Mouse (Mus musculus): ENCODE measurements around the gene Agmat. TPM values are rescaled to one million over a fixed set of nuclear protein-coding genes. Genes with fewer than 3 reads are reported as not detected.

Agmat gene
- polyA plus RNA-seq, 2 experiments: 0.21 TPM; not detected in 1

GRCm38 (mm10) chr4:141742381-141742780, 4.1 kb upstream of the Agmat start:
- no peak overlapping the region for H3K4me3 ChIP-seq (replicated peaks; ENCODE audit: low read length)
- H3K4me1 ChIP-seq (ENCODE audit: control insufficient read depth, insufficient read depth, low read length): no peaks in the 10 kb centered on the region
- no peak overlapping the region for H3K9ac ChIP-seq (ENCODE audit: low read depth, low read length, severe bottlenecking)

GRCm38 (mm10) chr4:141749557-141749956, 3.1 kb downstream of the Agmat start:
- H3K9me3 ChIP-seq (ENCODE audit: control insufficient read depth, low read length): no peaks in the 10 kb centered on the region
- ATAC-seq (ENCODE audit: low FRiP score, low read depth): no peak
- H3K27me3 ChIP-seq (ENCODE audit: control insufficient read depth, insufficient read depth, low read length): no peaks in the 10 kb centered on the region

More at GRCm38 (mm10) chr4:141742381-141742780, 4.1 kb upstream of the Agmat start:
- no peaks in the 10 kb centered on the region for H3K36me3 ChIP-seq (ENCODE audit: control insufficient read depth, insufficient read depth, low read length)
- H3K4me2 ChIP-seq (replicated peaks; ENCODE audit: low read depth, low read length, severe bottlenecking): no peak overlapping the region
- TF ChIP-seq POLR2A (IDR thresholded peaks at IDR 0.05; ENCODE audit: borderline replicate concordance, extremely low read depth, insufficient read depth, insufficient read length): no peak
- DNase-seq (ENCODE audit: low spot score) (no peak), ATAC-seq (ENCODE audit: low FRiP score, low read depth) (no peak)
- WGBS: 89% methylated on average over 4 of the region's 4 CpGs
- no peaks in the 10 kb centered on the region for H3K9me3 ChIP-seq (ENCODE audit: control insufficient read depth, low read length)
- H3K27me3 ChIP-seq (ENCODE audit: control insufficient read depth, insufficient read depth, low read length): no peaks in the 10 kb centered on the region
- H3K27ac ChIP-seq (replicated peaks; ENCODE audit: low read depth, low read length): no peak overlapping the region

GRCm38 (mm10) chr4:141750826-141751225, 4.4 kb downstream of the Agmat start:
- ATAC-seq (ENCODE audit: low FRiP score, low read depth): no peak
- Histone ChIP-seq H3K9me3 (ENCODE audit: control insufficient read depth, low read length) (no peaks in the 10 kb centered on the region), H3K27ac (replicated peaks; ENCODE audit: low read depth, low read length) (no peak overlapping the region), H3K27me3 (ENCODE audit: control insufficient read depth, insufficient read depth, low read length) (no peaks in the 10 kb centered on the region), H3K4me3 (replicated peaks; ENCODE audit: low read length) (no peak overlapping the region), H3K36me3 (ENCODE audit: control insufficient read depth, insufficient read depth, low read length) (no peaks in the 10 kb centered on the region), H3K9ac (ENCODE audit: low read depth, low read length, severe bottlenecking) (no peak overlapping the region), H3K4me2 (replicated peaks; ENCODE audit: low read depth, low read length, severe bottlenecking) (no peak overlapping the region), H3K4me1 (ENCODE audit: control insufficient read depth, insufficient read depth, low read length) (no peaks in the 10 kb centered on the region)
- no peak for TF ChIP-seq POLR2A (IDR thresholded peaks at IDR 0.05; ENCODE audit: borderline replicate concordance, extremely low read depth, insufficient read depth, insufficient read length)
- DNase-seq (ENCODE audit: low spot score): no peak
- 66% methylated on average over 3 of the region's 3 CpGs for WGBS

More at GRCm38 (mm10) chr4:141749557-141749956, 3.1 kb downstream of the Agmat start:
- no peak overlapping the region for H3K27ac ChIP-seq (replicated peaks; ENCODE audit: low read depth, low read length)
- H3K4me1 ChIP-seq (ENCODE audit: control insufficient read depth, insufficient read depth, low read length): no peaks in the 10 kb centered on the region
- DNase-seq (ENCODE audit: low spot score): no peak
- H3K4me3 ChIP-seq (replicated peaks; ENCODE audit: low read length): no peak overlapping the region
- no peak overlapping the region for H3K4me2 ChIP-seq (replicated peaks; ENCODE audit: low read depth, low read length, severe bottlenecking)
- TF ChIP-seq POLR2A (IDR thresholded peaks at IDR 0.05; ENCODE audit: borderline replicate concordance, extremely low read depth, insufficient read depth, insufficient read length): no peak
- no peak overlapping the region for H3K9ac ChIP-seq (ENCODE audit: low read depth, low read length, severe bottlenecking)
- 37% methylated on average over 11 of the region's 11 CpGs for WGBS
- no peaks in the 10 kb centered on the region for H3K36me3 ChIP-seq (ENCODE audit: control insufficient read depth, insufficient read depth, low read length)

GRCm38 (mm10) chr4:141751419-141752075, 5.1 kb downstream of the Agmat start:
- ATAC-seq (ENCODE audit: low FRiP score, low read depth) (peak; percentile 30; the same call in 1 of the 2 replicates), DNase-seq (ENCODE audit: low spot score) (no peak)
- H3K4me3 ChIP-seq (replicated peaks; ENCODE audit: low read length): no peak overlapping the region
- no peak overlapping the region for H3K9ac ChIP-seq (ENCODE audit: low read depth, low read length, severe bottlenecking)
- no peaks in the 10 kb centered on the region for H3K9me3 ChIP-seq (ENCODE audit: control insufficient read depth, low read length)
- H3K36me3 ChIP-seq (ENCODE audit: control insufficient read depth, insufficient read depth, low read length): no peaks in the 10 kb centered on the region
- no peaks in the 10 kb centered on the region for H3K4me1 ChIP-seq (ENCODE audit: control insufficient read depth, insufficient read depth, low read length)
- H3K27ac ChIP-seq (replicated peaks; ENCODE audit: low read depth, low read length): 0 out of 2 replicates have a peak overlapping the region, but pooled peaks have one; percentile 3
- 31% methylated on average over 4 of the region's 4 CpGs for WGBS
- no peak overlapping the region for H3K4me2 ChIP-seq (replicated peaks; ENCODE audit: low read depth, low read length, severe bottlenecking)
- no peak for TF ChIP-seq POLR2A (IDR thresholded peaks at IDR 0.05; ENCODE audit: borderline replicate concordance, extremely low read depth, insufficient read depth, insufficient read length)
- no peaks in the 10 kb centered on the region for H3K27me3 ChIP-seq (ENCODE audit: control insufficient read depth, insufficient read depth, low read length)

GRCm38 (mm10) chr4:141752076-141752421, 5.6 kb downstream of the Agmat start:
- Histone ChIP-seq H3K27ac (replicated peaks; ENCODE audit: low read depth, low read length) (0 out of 2 replicates have a peak overlapping the region, but pooled peaks have one; percentile 3), H3K4me3 (replicated peaks; ENCODE audit: low read length) (no peak overlapping the region), H3K9ac (ENCODE audit: low read depth, low read length, severe bottlenecking) (no peak overlapping the region), H3K4me2 (replicated peaks; ENCODE audit: low read depth, low read length, severe bottlenecking) (no peak overlapping the region), H3K27me3 (ENCODE audit: control insufficient read depth, insufficient read depth, low read length) (no peaks in the 10 kb centered on the region), H3K9me3 (ENCODE audit: control insufficient read depth, low read length) (no peaks in the 10 kb centered on the region), H3K4me1 (ENCODE audit: control insufficient read depth, insufficient read depth, low read length) (no peaks in the 10 kb centered on the region), H3K36me3 (ENCODE audit: control insufficient read depth, insufficient read depth, low read length) (no peaks in the 10 kb centered on the region)
- DNase-seq (ENCODE audit: low spot score): peak; percentile 21
- ATAC-seq (ENCODE audit: low FRiP score, low read depth): no peak
- TF ChIP-seq POLR2A (IDR thresholded peaks at IDR 0.05; ENCODE audit: borderline replicate concordance, extremely low read depth, insufficient read depth, insufficient read length): no peak
- 2% methylated on average over 4 of the region's 4 CpGs for WGBS

Measured in limb, embryonic 14.5 days (tissue).